Mouse (Mus musculus) liver, embryonic 15.5 days (tissue): ENCODE measurements around the gene Samm50. TPM values are rescaled to one million over a fixed set of nuclear protein-coding genes. Genes with fewer than 3 reads are reported as not detected.

Experiments
- ATAC-seq: fragments of 200-750 bp; cut with Nextera tagmentation; 2 replicates; pipeline ENCODE4 v1.8.0; 2017; ENCODE audit warnings: moderate number of reproducible peaks, mild to moderate bottlenecking, moderate library complexity; ENCODE audit not compliant: insufficient read depth
- H3K27ac ChIP-seq: fragments of 300-500 bp; sonication (generic); replicated peaks from 2 replicates; pipeline ENCODE4 v1.5.1; 2015; ENCODE audit warnings: mild to moderate bottlenecking, inconsistent platforms
- H3K27me3 ChIP-seq: fragments of 300-500 bp; sonication (generic); 2 replicates; pipeline ENCODE4 v1.6.1; 2015; ENCODE audit warnings: mild to moderate bottlenecking, inconsistent platforms
- H3K36me3 ChIP-seq: fragments of 300-500 bp; sonication (generic); replicated peaks from 2 replicates; pipeline ENCODE4 v1.6.1; 2015; ENCODE audit warnings: moderate library complexity, mild to moderate bottlenecking, inconsistent platforms
- H3K4me1 ChIP-seq: fragments of 300-500 bp; sonication (generic); replicated peaks from 2 replicates; pipeline ENCODE4 v1.6.1; 2015; ENCODE audit warnings: inconsistent platforms
- H3K4me2 ChIP-seq: fragments of 300-500 bp; sonication (generic); 2 replicates; pipeline ENCODE4 v1.6.1; 2015; ENCODE audit warnings: moderate library complexity, mild to moderate bottlenecking, inconsistent platforms
- H3K4me3 ChIP-seq: fragments of 300-500 bp; sonication (generic); replicated peaks from 2 replicates; pipeline ENCODE4 v1.5.1; 2015; ENCODE audit warnings: mild to moderate bottlenecking, inconsistent platforms
- H3K9ac ChIP-seq: fragments of 300-500 bp; sonication (generic); 2 replicates; pipeline ENCODE4 v1.6.1; 2015; ENCODE audit warnings: moderate library complexity, mild to moderate bottlenecking, inconsistent platforms
- H3K9me3 ChIP-seq: fragments of 300-500 bp; sonication (generic); replicated peaks from 2 replicates; pipeline ENCODE4 v1.6.1; 2016; ENCODE audit warnings: inconsistent platforms
- WGBS: fragments of 180-500 bp; shearing (Covaris S2); methylation state at CpG from one replicate; pipeline ENCODE4 v1.1.7; 2015; ENCODE audit warnings: mixed read lengths; ENCODE audit not compliant: insufficient replicate concordance; 5-methylcytosine and 5-hydroxymethylcytosine counted together
- polyA plus RNA-seq: library from polyadenylated mRNA; unstranded; fragments of >200 nt; fragmentation: Nextera tagmentation; extraction: Ambion mirVana; gene quantifications from 2 replicates; pipeline ENCODE4 v1.2.1, GENCODE M21; 2015

The Samm50 gene
- polyA plus RNA-seq, 1 experiment from 2014 or later: 71.0 TPM

GRCm38 (mm10) chr15:84212031-84212755 is 20.2 kb downstream of the Samm50 start:
- Histone ChIP-seq H3K36me3 (peaks cover 54% of the 10 kb centered on the region), H3K4me2 (no peak overlapping the region), H3K27ac (peak overlapping the region; percentile 93), H3K9me3 (no peaks in the 10 kb centered on the region), H3K4me1 (peaks cover 66% of the 10 kb centered on the region), H3K27me3 (peaks cover under 1% of the 10 kb centered on the region; the same call in 1 of the 2 replicates), H3K9ac (no peak overlapping the region), H3K4me3 (no peak overlapping the region)
- WGBS: 35% methylated on average over 6 of the region's 6 CpGs
- 0 out of 2 replicates have a peak, but pooled peaks have one; percentile 10 for ATAC-seq

- peaks cover 50% of the 10 kb centered on the region for H3K36me3 ChIP-seq
- no peak overlapping the region for H3K4me3 ChIP-seq
- peaks cover 64% of the 10 kb centered on the region for H3K4me1 ChIP-seq
- WGBS: 86% methylated on average over 2 of the region's 2 CpGs
- H3K9me3 ChIP-seq: no peaks in the 10 kb centered on the region
- H3K4me2 ChIP-seq: no peak overlapping the region
- H3K27ac ChIP-seq: no peak overlapping the region
- no peak overlapping the region for H3K9ac ChIP-seq
- H3K27me3 ChIP-seq: peaks cover 5% of the 10 kb centered on the region
- no peak for ATAC-seq
These were observed 20.7 kb downstream of the Samm50 start for GRCm38 (mm10) chr15:84212756-84213105.

GRCm38 (mm10) chr15:84213162-84213739 is 21.2 kb downstream of the Samm50 start:
- Histone ChIP-seq H3K27ac (no peak overlapping the region), H3K4me1 (peaks cover 66% of the 10 kb centered on the region), H3K9me3 (no peaks in the 10 kb centered on the region), H3K9ac (no peak overlapping the region), H3K36me3 (peaks cover 47% of the 10 kb centered on the region), H3K27me3 (peaks cover 10% of the 10 kb centered on the region), H3K4me3 (no peak overlapping the region), H3K4me2 (no peak overlapping the region)
- ATAC-seq: no peak
- WGBS: 75% methylated on average over 6 of the region's 6 CpGs

GRCm38 (mm10) chr15:84214476-84214875 is 22.4 kb downstream of the Samm50 start:
- Histone ChIP-seq H3K27me3 (peaks cover 22% of the 10 kb centered on the region), H3K4me2 (no peak overlapping the region), H3K4me3 (no peak overlapping the region), H3K4me1 (peaks cover 62% of the 10 kb centered on the region), H3K36me3 (peaks cover 36% of the 10 kb centered on the region), H3K9me3 (no peaks in the 10 kb centered on the region), H3K27ac (no peak overlapping the region), H3K9ac (no peak overlapping the region)
- no peak for ATAC-seq
- WGBS: 89% methylated on average over 7 of the region's 7 CpGs

- ATAC-seq: no peak
- no peaks in the 10 kb centered on the region for H3K9me3 ChIP-seq
- H3K4me1 ChIP-seq: peaks cover 55% of the 10 kb centered on the region
These were observed 23.2 kb downstream of the Samm50 start for GRCm38 (mm10) chr15:84215273-84215672.

DNA sequence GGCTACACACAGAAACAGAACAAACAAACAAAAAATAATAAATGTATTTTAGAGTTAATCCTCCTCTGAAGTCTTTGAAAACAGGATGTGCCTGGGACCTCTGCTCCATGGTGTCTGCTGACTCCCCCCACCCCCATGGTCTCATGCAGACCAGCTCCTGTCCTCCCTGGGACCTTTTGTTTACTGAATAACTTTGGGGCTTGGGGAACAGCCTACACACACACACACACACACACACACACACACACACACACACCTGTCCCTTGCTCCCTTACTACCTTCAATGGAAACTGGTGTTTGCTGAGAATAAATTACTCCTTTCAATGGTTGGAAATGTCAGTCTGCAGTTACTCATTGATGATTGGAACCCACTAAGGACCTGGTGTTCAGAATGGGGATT is 24.0 kb downstream of the Samm50 start:
- peaks cover 29% of the 10 kb centered on the region for H3K27me3 ChIP-seq
- no peak overlapping the region for H3K4me3 ChIP-seq
- H3K9ac ChIP-seq: no peak overlapping the region
- peaks cover 23% of the 10 kb centered on the region for H3K36me3 ChIP-seq
- no peak overlapping the region for H3K4me2 ChIP-seq
- no peak for ATAC-seq
- peak overlapping the region; percentile 48; the same call in 1 of the 2 replicates for H3K27ac ChIP-seq
- H3K4me1 ChIP-seq: peaks cover 47% of the 10 kb centered on the region
- no peaks in the 10 kb centered on the region for H3K9me3 ChIP-seq

More at GRCm38 (mm10) chr15:84215273-84215672, 23.2 kb downstream of the Samm50 start:
- no peak overlapping the region for H3K4me3 ChIP-seq
- H3K27ac ChIP-seq: no peak overlapping the region
- no peak overlapping the region for H3K4me2 ChIP-seq
- H3K27me3 ChIP-seq: peaks cover 28% of the 10 kb centered on the region
- no peak overlapping the region for H3K9ac ChIP-seq
- WGBS: 76% methylated on average over 2 of the region's 2 CpGs
- H3K36me3 ChIP-seq: peaks cover 30% of the 10 kb centered on the region

GRCm38 (mm10) chr15:84216461-84217084 is 24.5 kb downstream of the Samm50 start:
- ATAC-seq: no peak
- Histone ChIP-seq H3K27me3 (peaks cover 29% of the 10 kb centered on the region), H3K9ac (no peak overlapping the region), H3K4me3 (no peak overlapping the region), H3K36me3 (peaks cover 18% of the 10 kb centered on the region), H3K4me2 (no peak overlapping the region), H3K4me1 (peaks cover 42% of the 10 kb centered on the region), H3K9me3 (no peaks in the 10 kb centered on the region), H3K27ac (peak overlapping the region; percentile 48; the same call in 1 of the 2 replicates)
- 64% methylated on average over 7 of the region's 7 CpGs for WGBS

DNA sequence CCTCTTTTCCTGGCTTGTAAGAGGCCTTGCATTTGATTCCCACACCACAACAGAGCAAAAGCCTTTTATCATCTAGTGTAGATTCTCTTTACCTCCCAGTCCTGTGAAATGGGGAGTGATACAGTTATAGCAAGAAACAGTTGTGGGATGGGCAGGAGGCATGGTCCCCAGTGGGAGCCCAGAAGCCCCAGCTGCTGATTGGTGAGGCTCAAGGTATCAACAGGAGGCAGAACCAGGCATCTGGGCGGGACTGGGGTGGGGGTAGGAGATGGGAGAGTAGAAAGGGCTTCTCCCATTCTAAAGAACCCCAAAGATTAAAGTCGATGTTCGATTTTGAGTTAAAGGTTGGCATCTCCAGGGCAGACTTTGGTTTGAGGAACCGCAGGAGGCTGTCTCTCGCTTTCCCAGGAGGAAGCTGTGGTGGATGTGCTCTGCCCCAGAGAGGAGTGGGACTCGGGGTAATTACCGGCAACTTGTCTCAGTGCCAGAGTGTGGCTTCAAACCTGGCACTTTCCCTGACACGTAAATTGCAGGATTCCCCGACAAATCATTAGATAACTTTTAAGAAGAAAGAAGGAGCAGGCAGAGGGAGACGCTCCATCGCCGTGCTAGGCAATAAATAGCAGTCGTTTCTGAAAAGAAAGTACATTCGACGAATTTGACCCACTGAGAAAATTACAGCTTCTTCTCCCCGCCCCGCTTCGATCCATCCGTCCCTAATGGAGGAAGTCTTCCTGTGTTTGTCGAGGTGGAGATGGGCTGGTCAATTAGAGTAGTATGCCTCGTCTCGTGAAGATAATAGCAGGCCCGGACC is 26.1 kb downstream of the Samm50 start:
- no peak overlapping the region for H3K4me3 ChIP-seq
- H3K27ac ChIP-seq: no peak overlapping the region
- H3K36me3 ChIP-seq: peaks cover 13% of the 10 kb centered on the region
- peaks cover 28% of the 10 kb centered on the region for H3K4me1 ChIP-seq
- no peaks in the 10 kb centered on the region for H3K9me3 ChIP-seq
- no peak for ATAC-seq
- no peak overlapping the region for H3K9ac ChIP-seq
- H3K4me2 ChIP-seq: no peak overlapping the region
- H3K27me3 ChIP-seq: peaks cover 29% of the 10 kb centered on the region
- WGBS: 31% methylated on average over 23 of the region's 23 CpGs

DNA sequence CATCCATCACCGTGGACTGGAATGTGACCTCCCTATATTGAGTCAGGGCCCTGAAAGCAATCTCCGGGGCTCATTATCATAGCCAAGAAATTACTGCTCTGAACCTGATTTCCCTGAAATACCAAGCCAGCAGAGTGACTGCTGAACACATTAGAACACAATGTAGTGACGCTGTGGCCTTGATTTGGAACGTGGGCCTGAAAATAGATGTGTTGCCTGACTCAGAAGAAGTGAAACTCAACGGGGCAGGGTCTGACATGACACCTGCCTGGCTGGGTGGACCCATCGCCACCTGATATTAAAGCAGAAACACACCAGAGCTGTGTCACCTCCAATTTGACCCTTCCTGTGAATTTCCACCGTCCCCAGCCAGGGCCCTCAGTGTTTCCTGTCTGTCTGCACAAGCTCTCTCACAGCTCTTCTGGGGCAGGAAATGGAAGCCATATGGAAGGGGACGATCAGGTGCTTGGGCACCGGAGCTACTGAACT is 26.8 kb downstream of the Samm50 start:
- Histone ChIP-seq H3K4me1 (peaks cover 28% of the 10 kb centered on the region), H3K4me3 (no peak overlapping the region), H3K9me3 (no peaks in the 10 kb centered on the region), H3K27me3 (peaks cover 29% of the 10 kb centered on the region), H3K4me2 (no peak overlapping the region), H3K27ac (no peak overlapping the region), H3K9ac (no peak overlapping the region), H3K36me3 (peaks cover 13% of the 10 kb centered on the region)
- 23% methylated on average over 9 of the region's 9 CpGs for WGBS
- no peak for ATAC-seq

DNA sequence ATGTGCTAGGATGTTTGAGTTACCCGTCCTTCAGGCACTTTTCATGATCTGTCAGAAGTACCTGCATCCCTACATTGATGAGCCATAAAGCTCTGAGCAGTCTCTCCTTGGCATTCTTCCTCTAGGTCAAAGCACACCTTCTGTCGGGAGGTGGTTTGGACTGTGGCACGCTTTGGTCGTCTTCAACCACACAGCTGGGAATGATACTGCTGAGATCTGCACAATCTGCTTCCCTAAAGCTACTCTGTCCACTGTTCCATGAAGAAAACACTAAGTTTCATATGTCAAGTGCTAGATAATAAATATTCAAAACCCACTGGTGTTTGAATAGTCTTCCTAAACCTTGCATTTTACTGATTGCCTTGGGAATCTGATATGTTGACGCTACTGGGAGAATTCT is 29.5 kb downstream of the Samm50 start:
- Histone ChIP-seq H3K4me3 (no peak overlapping the region), H3K27ac (no peak overlapping the region), H3K9me3 (no peaks in the 10 kb centered on the region), H3K4me1 (peaks cover 19% of the 10 kb centered on the region), H3K4me2 (no peak overlapping the region), H3K9ac (no peak overlapping the region), H3K36me3 (no peaks in the 10 kb centered on the region), H3K27me3 (peaks cover 46% of the 10 kb centered on the region)
- WGBS: 67% methylated on average over 5 of the region's 5 CpGs
- no peak for ATAC-seq

GRCm38 (mm10) chr15:84223423-84223822 is 31.4 kb downstream of the Samm50 start:
- Histone ChIP-seq H3K4me1 (peaks cover 8% of the 10 kb centered on the region; the same call in 1 of the 2 replicates), H3K4me2 (no peak overlapping the region), H3K9me3 (no peaks in the 10 kb centered on the region), H3K4me3 (no peak overlapping the region), H3K9ac (no peak overlapping the region), H3K36me3 (no peaks in the 10 kb centered on the region), H3K27me3 (peaks cover 35% of the 10 kb centered on the region), H3K27ac (no peak overlapping the region)
- no peak for ATAC-seq
- WGBS: 36% methylated on average over 6 of the region's 6 CpGs
